Mouse (Mus musculus) hindbrain, postnatal 0 days (tissue): ENCODE results near the gene Tspan18. TPM values are rescaled to one million over a fixed set of nuclear protein-coding genes. Genes with fewer than 3 reads are reported as not detected.
A peak's percentile ranks its signal among the peaks of the same experiment; 100 is the strongest.

ENCODE experiments used
- ATAC-seq: fragments of 200-750 bp; cut with Nextera tagmentation; 2 replicates; pipeline ENCODE4 v1.8.0; 2017; ENCODE audit warnings: mild to moderate bottlenecking, moderate TSS enrichment, moderate library complexity
- DNase-seq: peaks from one replicate; pipeline ENCODE4 v3.0.0-alpha.2; 2015; ENCODE audit warnings: low spot score
- H3K27ac ChIP-seq: fragments of 300-500 bp; sonication (generic); 2 replicates; pipeline ENCODE4 v1.5.1; 2014; ENCODE audit warnings: mild to moderate bottlenecking
- H3K27me3 ChIP-seq: fragments of 300-500 bp; sonication (generic); 2 replicates; pipeline ENCODE4 v1.6.1; 2014; ENCODE audit warnings: low read length, mixed read lengths; ENCODE audit not compliant: insufficient read depth
- H3K36me3 ChIP-seq: fragments of 300-500 bp; sonication (generic); 2 replicates; pipeline ENCODE4 v1.6.1; 2014; ENCODE audit warnings: low read length, mixed read lengths; ENCODE audit not compliant: insufficient read depth
- H3K4me1 ChIP-seq: fragments of 300-500 bp; sonication (generic); 2 replicates; pipeline ENCODE4 v1.6.1; 2014; ENCODE audit warnings: antibody characterized with exemption, low read length, mixed read lengths; ENCODE audit not compliant: insufficient read depth
- H3K4me2 ChIP-seq: fragments of 300-500 bp; sonication (generic); 2 replicates; pipeline ENCODE4 v1.6.1; 2014; ENCODE audit warnings: low read depth, mild to moderate bottlenecking, low read length, moderate library complexity, mixed read lengths
- H3K4me3 ChIP-seq: fragments of 300-500 bp; sonication (generic); 2 replicates; pipeline ENCODE4 v1.5.1; 2014; ENCODE audit warnings: low read length
- H3K9ac ChIP-seq: fragments of 300-500 bp; sonication (generic); replicated peaks from 2 replicates; pipeline ENCODE4 v1.6.1; 2014; ENCODE audit warnings: mild to moderate bottlenecking, low read length, moderate library complexity, mixed read lengths
- H3K9me3 ChIP-seq: fragments of 300-500 bp; sonication (generic); 2 replicates; pipeline ENCODE4 v1.6.1; 2016; ENCODE audit warnings: low read length, mixed read lengths
- CTCF ChIP-seq: IDR thresholded peaks from 2 replicates; pipeline ENCODE4 v1.5.1; 2016; ENCODE audit warnings: antibody characterized with exemption, control low read depth, low read depth
- WGBS: fragments of 180-500 bp; shearing (Covaris S2); extraction: QIAGEN DNeasy Blood & Tissue Kit; methylation state at CpG from one replicate; pipeline ENCODE4 v1.1.7; 2014; 5-methylcytosine and 5-hydroxymethylcytosine counted together
- polyA plus RNA-seq: library from polyadenylated mRNA; unstranded; fragments of >200 nt; fragmentation: Nextera tagmentation; extraction: Ambion mirVana; gene quantifications from 2 replicates; pipeline ENCODE4 v1.2.1, GENCODE M21; 2015
- total RNA-seq: library from RNA; depleted of rRNA; stranded (reverse); fragments of >200 nt; gene quantifications from 2 replicates; pipeline ENCODE4 v1.2.3, GENCODE M21; 2014

The Tspan18 gene
- total and polyA plus RNA-seq, 2 experiments from 2014 or later = 12.3 to 23.5 TPM

GRCm38 (mm10) chr2:93203682-93204081 is 130.6 kb downstream of the Tspan18 start:
- no peak overlapping the region for H3K4me3 ChIP-seq
- ATAC-seq (peak; percentile 57), DNase-seq (peak; percentile 83)
- TF ChIP-seq CTCF = peak; percentile 89
- WGBS = 7% methylated on average over 10 of the region's 10 CpGs
- H3K27me3 ChIP-seq = no peaks in the 10 kb centered on the region
- no peaks in the 10 kb centered on the region for H3K9me3 ChIP-seq
- H3K4me1 ChIP-seq = no peaks in the 10 kb centered on the region
- H3K36me3 ChIP-seq = no peaks in the 10 kb centered on the region
- no peak overlapping the region for H3K4me2 ChIP-seq
- no peak overlapping the region for H3K9ac ChIP-seq
- no peak overlapping the region for H3K27ac ChIP-seq

GRCm38 (mm10) chr2:93202782-93203181 is 131.5 kb downstream of the Tspan18 start:
- H3K36me3 ChIP-seq = peaks cover 1% of the 10 kb centered on the region; the same call in 1 of the 2 replicates
- no peaks in the 10 kb centered on the region for H3K4me1 ChIP-seq
- no peak overlapping the region for H3K9ac ChIP-seq
- WGBS = 31% methylated on average over 1 of the region's 1 CpGs
- ATAC-seq (no peak), DNase-seq (no peak)
- no peaks in the 10 kb centered on the region for H3K27me3 ChIP-seq
- no peaks in the 10 kb centered on the region for H3K9me3 ChIP-seq
- no peak overlapping the region for H3K4me3 ChIP-seq
- no peak overlapping the region for H3K4me2 ChIP-seq
- no peak for TF ChIP-seq CTCF
- H3K27ac ChIP-seq = no peak overlapping the region

GRCm38 (mm10) chr2:93201997-93202396 is 132.3 kb downstream of the Tspan18 start:
- ATAC-seq (no peak), DNase-seq (no peak)
- Histone ChIP-seq H3K4me2 (no peak overlapping the region), H3K9me3 (no peaks in the 10 kb centered on the region), H3K36me3 (peaks cover 5% of the 10 kb centered on the region; the same call in 1 of the 2 replicates), H3K9ac (no peak overlapping the region), H3K4me1 (no peaks in the 10 kb centered on the region), H3K4me3 (no peak overlapping the region), H3K27me3 (no peaks in the 10 kb centered on the region), H3K27ac (no peak overlapping the region)
- WGBS = 91% methylated on average over 3 of the region's 3 CpGs
- no peak for TF ChIP-seq CTCF

- Histone ChIP-seq H3K4me3 (no peak overlapping the region), H3K9me3 (no peaks in the 10 kb centered on the region), H3K36me3 (peaks cover 5% of the 10 kb centered on the region; the same call in 1 of the 2 replicates), H3K27me3 (no peaks in the 10 kb centered on the region), H3K9ac (no peak overlapping the region), H3K27ac (no peak overlapping the region), H3K4me2 (no peak overlapping the region), H3K4me1 (no peaks in the 10 kb centered on the region)
- 52% methylated on average over 10 of the region's 10 CpGs for WGBS
- no peak for ATAC-seq
- no peak for TF ChIP-seq CTCF
- DNase-seq = no peak
Measured at GRCm38 (mm10) chr2:93200681-93201340, 133.5 kb downstream of the Tspan18 start.

GRCm38 (mm10) chr2:93199531-93199974 is 134.8 kb downstream of the Tspan18 start:
- H3K27ac ChIP-seq = no peak overlapping the region
- no peak overlapping the region for H3K4me2 ChIP-seq
- peak; percentile 25 for ATAC-seq
- no peak overlapping the region for H3K4me3 ChIP-seq
- H3K4me1 ChIP-seq = no peaks in the 10 kb centered on the region
- peak; percentile 96 for TF ChIP-seq CTCF
- H3K36me3 ChIP-seq = peaks cover 5% of the 10 kb centered on the region; the same call in 1 of the 2 replicates
- H3K9ac ChIP-seq = no peak overlapping the region
- H3K27me3 ChIP-seq = no peaks in the 10 kb centered on the region
- peak; percentile 73 for DNase-seq
- 30% methylated on average over 13 of the region's 13 CpGs for WGBS
- H3K9me3 ChIP-seq = no peaks in the 10 kb centered on the region

GRCm38 (mm10) chr2:93198846-93199245 is 135.5 kb downstream of the Tspan18 start:
- WGBS = 5% methylated on average over 3 of the region's 3 CpGs
- no peaks in the 10 kb centered on the region for H3K27me3 ChIP-seq
- ATAC-seq = peak; percentile 57
- TF ChIP-seq CTCF = peak; percentile 98
- DNase-seq = peak; percentile 94
- H3K36me3 ChIP-seq = peaks cover 5% of the 10 kb centered on the region; the same call in 1 of the 2 replicates
- no peaks in the 10 kb centered on the region for H3K9me3 ChIP-seq
- H3K4me1 ChIP-seq = peaks cover 4% of the 10 kb centered on the region
- no peak overlapping the region for H3K4me3 ChIP-seq
- no peak overlapping the region for H3K27ac ChIP-seq
- H3K4me2 ChIP-seq = no peak overlapping the region
- no peak overlapping the region for H3K9ac ChIP-seq

GRCm38 (mm10) chr2:93193806-93194205 is 140.5 kb downstream of the Tspan18 start:
- H3K36me3 ChIP-seq = peaks cover 5% of the 10 kb centered on the region; the same call in 1 of the 2 replicates
- no peaks in the 10 kb centered on the region for H3K9me3 ChIP-seq
- ATAC-seq (no peak), DNase-seq (no peak)
- H3K4me3 ChIP-seq = no peak overlapping the region
- H3K27ac ChIP-seq = no peak overlapping the region
- no peak for TF ChIP-seq CTCF
- no peak overlapping the region for H3K4me2 ChIP-seq
- H3K9ac ChIP-seq = no peak overlapping the region
- WGBS = 52% methylated on average over 4 of the region's 4 CpGs
- peaks cover 26% of the 10 kb centered on the region for H3K4me1 ChIP-seq
- H3K27me3 ChIP-seq = no peaks in the 10 kb centered on the region
